Mouse (Mus musculus): ENCODE results near the gene Olfr891.
"Not testable (repeated sequence)": the region's sequence is repeated elsewhere in the genome, so short reads cannot be mapped to it uniquely, and the experiment has no call there.

Olfr891 gene

GRCm38 (mm10) chr9:38180721-38181120, at the start of gene Olfr891:
Olfr891 (minus strand) TSS chr9:38180821.
- DNase-seq (ENCODE audit: low spot score) = no peak

- no peak for DNase-seq (ENCODE audit: low spot score)
Measured at GRCm38 (mm10) chr9:38217755-38218154, 37.1 kb upstream of the Olfr891 start, which contains the start of gene Olfr894. Olfr894 (plus strand) TSS chr9:38218055.

- DNase-seq (ENCODE audit: low spot score) = no peak
Measured at GRCm38 (mm10) chr9:38208065-38208464, 27.4 kb upstream of the Olfr891 start, which contains the start of gene Olfr893. Olfr893 (plus strand) TSS chr9:38208365.

GRCm38 (mm10) chr9:38168341-38168740, 12.3 kb downstream of the Olfr891 start:
- not testable (repeated sequence) for DNase-seq (ENCODE audit: low spot score)

GRCm38 (mm10) chr9:38142217-38142616, 38.4 kb downstream of the Olfr891 start, which contains the start of gene Olfr890:
Olfr890 (plus strand) TSS chr9:38142517.
- no peak for DNase-seq (ENCODE audit: low spot score)

Measured in ovary, adult 18-20 months (tissue).